Mouse (Mus musculus) adrenal gland (tissue): Measurements from ENCODE around the gene 9530077C05Rik.

ENCODE experiments used
- intact Hi-C: fragments of 180-260 bp; cut with DNase I; formaldehyde crosslinking; loops from one replicate; pipeline ENCODE4 v1.15.1; 2025
- long read RNA-seq, 2 experiments: library from polyadenylated mRNA; unstranded; transcript quantifications; one replicate each; pipeline ENCODE4 v2.0.0; 2020; ENCODE audit warnings: borderline replicate concordance in 1 of 2; ENCODE audit not compliant: insufficient replicate concordance in 1 of 2

9530077C05Rik gene
- long read RNA-seq, experiment 1, transcript 9530077C05Rik-201 (7 exons, 2,223 nt): major isoform, 5 of 8 reads
- long read RNA-seq, experiment 1, partial matches to known transcripts: 0 of 8 reads
- long read RNA-seq, experiment 1, other reads (novel, unspliced or antisense): 3 of 8 reads
- long read RNA-seq, experiment 2, transcript 9530077C05Rik-201 (7 exons, 2,223 nt): major isoform, 6 of 19 reads
- long read RNA-seq, experiment 2, partial matches to known transcripts: 6 of 19 reads
- long read RNA-seq, experiment 2, other reads (novel, unspliced or antisense): 7 of 19 reads

DNA sequence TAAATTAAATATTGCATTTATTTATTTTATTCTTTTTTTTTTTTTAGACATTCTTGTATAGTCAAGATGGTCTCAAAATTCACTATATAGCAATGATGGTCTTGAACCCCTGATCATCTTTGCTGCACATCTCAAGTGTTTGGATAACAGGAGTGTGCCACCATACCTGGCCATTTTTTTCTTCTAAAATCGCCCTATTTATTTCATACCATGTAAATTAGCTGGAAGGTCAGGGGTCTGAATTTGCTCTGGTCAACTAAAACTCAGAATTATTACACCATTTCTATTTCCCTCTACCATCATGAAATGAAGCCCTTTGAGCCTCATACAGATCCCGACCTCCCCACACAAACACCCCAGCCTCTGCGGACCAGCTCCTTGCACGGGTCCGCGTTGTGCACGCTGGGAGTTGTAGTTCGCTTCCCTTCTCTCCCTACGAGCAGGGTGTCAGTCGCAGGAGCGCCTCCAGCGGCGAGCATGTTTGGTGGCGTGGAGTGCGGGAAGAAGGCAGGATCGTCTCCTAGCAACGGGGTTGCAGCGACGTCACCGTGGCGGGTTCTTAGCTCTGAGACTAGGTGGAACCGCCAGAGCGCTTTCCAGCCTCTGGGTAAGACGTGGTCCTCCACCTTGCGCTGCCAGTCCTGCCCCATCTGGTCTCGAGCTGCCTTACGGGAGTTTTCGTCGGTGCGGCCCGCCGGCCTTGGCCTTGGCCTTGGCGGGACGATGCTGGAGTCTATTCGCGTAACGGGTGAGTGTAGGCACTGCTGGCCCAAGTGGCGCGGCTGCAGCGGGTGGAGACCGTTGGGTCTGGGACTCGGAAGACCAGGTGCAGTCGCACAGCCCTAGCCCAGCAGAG, at the start of gene 9530077C05Rik:
Gene 9530077C05Rik, plus strand, starts transcription at position 512 of the 856 bp plus-strand sequence.
- intact Hi-C loops: no loop called here

GRCm38 (mm10) chr9:22366221-22366620, 45.1 kb upstream of the 9530077C05Rik start:
- intact Hi-C loops: no loop called here

- intact Hi-C loops: no loop called here
These were observed 44.7 kb upstream of the 9530077C05Rik start for GRCm38 (mm10) chr9:22366621-22367020.

DNA sequence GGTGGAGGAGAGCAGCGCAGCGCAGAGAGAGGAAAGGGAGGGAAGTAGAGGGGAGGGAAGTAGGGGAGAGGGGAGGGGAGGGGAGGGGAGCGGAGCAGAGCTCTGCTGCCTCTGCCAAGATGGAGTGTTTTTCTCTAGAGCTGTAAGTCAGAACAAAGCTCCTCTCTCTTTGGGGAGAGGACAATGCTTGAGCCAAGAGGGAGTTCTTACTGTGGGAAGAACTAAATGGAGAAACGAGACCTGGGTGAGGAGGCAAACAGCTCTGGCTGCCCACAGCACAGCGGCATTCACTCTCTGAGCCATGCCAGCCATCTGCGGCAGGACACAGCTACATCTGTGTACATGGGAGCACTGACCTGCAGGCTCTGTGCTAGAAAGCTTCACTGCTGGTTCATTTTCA, 43.3 kb upstream of the 9530077C05Rik start:
- intact Hi-C loops: no loop called here

- intact Hi-C loops: no loop called here
These were observed 38.6 kb upstream of the 9530077C05Rik start for GRCm38 (mm10) chr9:22372760-22373159.

GRCm38 (mm10) chr9:22376086-22376485, 35.2 kb upstream of the 9530077C05Rik start:
- intact Hi-C loops: no loop called here

GRCm38 (mm10) chr9:22385890-22386289, 25.4 kb upstream of the 9530077C05Rik start:
- intact Hi-C loops: no loop called here

GRCm38 (mm10) chr9:22387901-22388300, 23.4 kb upstream of the 9530077C05Rik start:
- intact Hi-C loops: no loop called here

- intact Hi-C loops: no loop called here
These were observed 22.8 kb upstream of the 9530077C05Rik start for GRCm38 (mm10) chr9:22388401-22388980.

- intact Hi-C loops: no loop called here
These were observed 22.3 kb upstream of the 9530077C05Rik start, which contains the start of gene Anln for GRCm38 (mm10) chr9:22389021-22389476. Anln (minus strand) TSS chr9:22389188.

GRCm38 (mm10) chr9:22389736-22390245, 21.5 kb upstream of the 9530077C05Rik start:
- intact Hi-C loops: no loop called here

DNA sequence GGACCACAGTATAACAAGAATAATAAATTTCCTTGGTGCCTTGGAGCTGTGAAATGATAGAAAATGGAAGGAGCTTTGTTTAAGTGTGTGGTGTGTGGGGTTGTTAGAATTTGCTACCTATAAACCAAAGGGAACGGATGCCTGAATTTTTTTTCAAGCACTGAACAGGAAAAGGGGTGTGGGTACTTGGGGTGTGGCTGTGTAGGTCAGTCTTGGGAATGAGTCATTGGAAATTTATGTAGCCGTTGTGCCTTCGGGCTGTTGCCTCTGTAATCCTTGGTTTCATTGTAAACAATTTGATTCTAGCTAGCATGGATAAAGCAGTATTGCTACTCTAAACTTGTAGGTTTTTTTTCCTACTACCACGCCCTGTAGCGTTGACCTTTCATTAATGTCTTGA, 20.9 kb upstream of the 9530077C05Rik start:
- intact Hi-C loops: no loop called here

DNA sequence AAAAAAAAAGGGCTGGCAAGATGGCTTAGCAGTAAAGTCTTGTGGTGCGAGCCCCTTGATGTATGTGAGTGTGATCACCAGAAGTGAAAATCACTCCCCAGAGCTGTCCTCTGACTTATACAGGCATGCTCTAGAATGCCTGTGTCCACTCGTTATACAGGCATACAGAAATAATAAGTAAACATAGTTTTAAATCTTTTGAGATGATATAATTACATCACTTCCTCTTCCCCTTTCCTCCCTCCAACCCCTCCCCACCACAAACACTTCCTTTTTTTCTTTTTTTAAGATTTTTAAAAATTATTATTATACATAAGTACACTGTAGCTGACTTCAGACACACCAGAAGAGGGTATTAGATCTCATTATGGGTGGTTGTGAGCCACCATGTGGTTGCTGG, 16.6 kb upstream of the 9530077C05Rik start:
- intact Hi-C loops: no loop called here

DNA sequence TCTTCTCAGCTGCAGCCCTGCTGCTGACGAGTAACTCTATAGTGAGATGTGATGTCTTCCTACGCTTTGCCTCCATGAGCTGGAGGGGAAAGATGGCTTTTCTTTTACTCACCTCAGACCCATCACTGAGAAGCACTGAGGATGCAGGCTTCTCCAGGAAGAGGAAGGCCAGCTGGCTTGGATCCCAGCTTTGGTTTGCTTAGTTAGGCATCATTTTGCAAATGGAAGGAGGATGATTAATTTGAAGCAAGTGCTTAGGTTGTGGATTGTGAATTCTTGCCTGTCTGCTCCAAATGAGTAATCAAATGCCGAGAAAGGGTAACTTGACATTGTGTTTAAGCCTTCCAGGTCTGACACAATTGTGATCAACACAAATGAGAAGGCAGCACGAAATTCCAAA, 12.3 kb upstream of the 9530077C05Rik start:
- intact Hi-C loops: no loop called here

DNA sequence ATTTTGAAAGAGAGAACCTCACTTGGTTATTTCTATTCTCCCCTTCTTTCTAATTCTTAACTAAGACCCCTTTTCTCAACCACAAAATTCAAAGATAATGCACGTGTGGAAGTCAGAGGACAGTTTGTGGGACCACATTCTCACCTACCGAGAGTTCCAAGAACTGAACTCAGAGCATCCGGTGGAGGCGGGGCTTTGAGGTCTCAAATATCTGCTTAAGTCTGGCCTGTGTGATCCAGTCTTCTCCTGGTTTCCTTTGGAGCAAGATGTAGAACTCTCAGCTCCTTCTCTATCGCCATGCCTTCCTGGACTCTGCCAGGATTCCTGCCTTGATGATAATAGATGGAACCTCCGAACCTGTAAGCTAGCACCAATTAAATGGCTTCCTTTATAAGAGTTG, 9.3 kb upstream of the 9530077C05Rik start:
- intact Hi-C loops: loop anchor here (5.0 to 10.0 kb wide), 3 partner anchors 75 to 247 kb away; partner anchors contain the start of gene Pigyl

GRCm38 (mm10) chr9:22402976-22403375, 8.3 kb upstream of the 9530077C05Rik start:
- intact Hi-C loops: loop anchor here (5.0 to 10.0 kb wide), 3 partner anchors 76 to 248 kb away; partner anchors contain the start of gene Pigyl

DNA sequence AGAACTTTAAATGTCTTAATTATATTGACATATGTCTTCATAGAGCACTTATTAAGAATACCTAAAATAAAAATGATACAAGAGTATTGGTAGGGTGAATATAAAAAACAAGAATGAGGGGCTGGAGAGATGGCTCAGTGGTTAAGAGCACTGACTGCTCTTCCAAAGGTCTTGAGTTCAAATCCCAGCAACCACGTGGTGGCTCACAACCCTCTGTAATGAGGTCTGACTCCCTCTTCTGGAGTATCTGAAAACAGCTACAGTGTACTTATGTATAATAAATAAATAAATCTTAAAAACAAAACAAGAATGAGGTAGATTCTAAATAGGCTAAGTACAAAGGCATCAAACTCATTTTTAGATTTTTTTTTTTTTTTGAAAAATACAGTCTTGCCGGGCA, 7.8 kb upstream of the 9530077C05Rik start:
- intact Hi-C loops: loop anchor here (5.0 to 10.0 kb wide), 3 partner anchors 76 to 249 kb away; partner anchors contain the start of gene Pigyl

DNA sequence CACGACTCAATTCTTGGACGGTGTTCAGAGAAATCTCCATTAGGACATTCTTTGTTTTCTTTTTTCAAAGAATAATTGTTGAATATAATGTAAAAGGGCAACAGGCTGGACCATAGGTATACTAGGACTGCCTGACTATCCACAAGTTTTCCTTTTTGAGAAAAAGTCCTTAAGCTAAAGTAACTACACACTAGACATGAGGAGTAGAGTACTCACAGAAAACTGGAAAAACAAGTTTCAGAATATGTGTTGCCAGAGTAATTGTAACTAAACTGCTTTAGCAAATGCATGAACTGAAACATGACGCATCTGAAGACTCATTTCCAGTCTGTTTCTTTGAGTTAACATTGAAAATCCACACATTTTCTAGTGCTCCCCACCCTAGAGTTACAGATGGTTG, 5.9 kb upstream of the 9530077C05Rik start:
- intact Hi-C loops: loop anchor here (10.0 kb wide), 2 partner anchors 171 to 251 kb away; partner anchors contain the start of gene Pigyl

DNA sequence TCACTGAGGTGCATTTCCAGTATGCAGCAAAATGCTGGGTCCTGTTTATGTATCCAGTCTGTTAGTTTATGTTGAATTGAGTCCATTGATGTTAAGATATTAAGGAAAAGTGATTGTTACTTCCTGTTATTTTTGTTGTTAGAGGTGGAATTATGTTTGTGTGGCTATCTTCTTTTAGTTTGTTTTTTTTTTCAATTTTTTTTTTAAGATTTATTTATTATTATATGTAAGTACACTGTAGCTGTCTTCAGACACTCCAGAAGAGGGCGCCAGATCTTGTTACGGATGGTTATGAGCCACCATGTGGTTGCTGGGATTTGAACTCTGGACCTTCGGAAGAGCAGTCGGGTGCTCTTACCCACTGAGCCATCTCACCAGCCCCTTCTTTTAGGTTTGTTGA, 3.7 kb upstream of the 9530077C05Rik start:
- intact Hi-C loops: loop anchor here (10.0 kb wide), 2 partner anchors 173 to 253 kb away; partner anchors contain the start of gene Pigyl

- intact Hi-C loops: loop anchor here (10.0 kb wide), 2 partner anchors 174 to 254 kb away; partner anchors contain the start of gene Pigyl
These were observed 3.0 kb upstream of the 9530077C05Rik start for GRCm38 (mm10) chr9:22408344-22408743.

- intact Hi-C loops: loop anchor here (10.0 kb wide), 2 partner anchors 175 to 255 kb away; partner anchors contain the start of gene Pigyl
These were observed 1.8 kb upstream of the 9530077C05Rik start for GRCm38 (mm10) chr9:22409501-22409900.
